Mouse (Mus musculus) heart, postnatal 36 days (tissue): ENCODE results near the gene Tnk1. TPM values are rescaled to one million over a fixed set of nuclear protein-coding genes. Genes with fewer than 3 reads are reported as not detected.
A peak's percentile ranks its signal among the peaks of the same experiment; 100 is the strongest.

Experiments
- DNase-seq, 2 experiments: peaks; one replicate each; pipeline ENCODE4 v3.0.0; 2021 to 2022
- intact Hi-C: fragments of 180-260 bp; cut with DNase I; formaldehyde crosslinking; loops from one replicate; pipeline ENCODE4 v1.15.1; 2025
- total RNA-seq, 2 experiments: library from RNA; stranded (reverse); gene quantifications; 2 replicates each; pipeline ENCODE4 v1.2.3; 2021

Gene Tnk1
- total RNA-seq = under 1 TPM; 0.08 to 0.11 TPM

DNA sequence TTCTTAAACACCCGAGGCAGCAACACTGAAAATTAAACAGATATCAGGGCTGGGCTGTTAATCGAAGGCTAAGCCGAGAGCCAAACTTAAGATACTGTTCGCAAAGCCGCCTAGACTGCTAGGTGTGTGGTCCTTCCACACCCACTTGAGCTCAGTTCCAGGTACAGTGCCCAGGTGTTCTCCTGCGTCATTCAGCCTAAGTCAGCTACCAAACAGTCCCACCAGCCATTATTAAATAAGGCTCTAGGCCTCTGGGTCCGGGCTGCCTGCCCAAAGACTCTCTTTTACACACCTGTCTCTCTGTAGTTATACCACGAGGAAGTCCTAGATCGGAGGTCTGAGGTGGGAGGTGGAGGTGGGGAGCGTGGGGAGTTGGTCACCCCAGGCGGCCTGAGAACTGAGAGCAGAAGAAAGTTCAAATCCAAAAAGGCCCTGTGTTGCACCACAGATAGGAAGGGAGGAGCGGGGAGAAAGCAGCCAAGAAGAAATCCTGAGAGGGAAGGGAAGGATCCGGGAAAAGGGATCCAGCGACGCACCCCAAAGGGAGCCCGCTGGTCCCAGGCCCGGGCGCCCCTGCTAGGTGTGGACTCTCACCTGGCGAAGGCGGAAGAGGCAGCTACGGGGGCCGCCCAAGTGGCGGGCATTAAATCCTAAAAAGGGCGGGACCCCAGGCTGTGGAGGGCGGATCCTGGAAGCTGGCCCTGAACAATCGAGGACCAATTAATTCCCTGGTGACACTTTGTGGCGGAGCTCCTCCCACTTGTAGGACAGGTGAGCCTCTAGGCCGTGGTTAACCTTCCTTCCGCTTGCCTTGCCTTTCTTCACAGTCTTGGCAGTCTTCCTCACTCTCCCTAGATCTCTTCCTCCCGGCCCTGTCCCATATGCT is at the start of gene Tnk1:
Tnk1 (minus strand) TSS at position 618 of the 886 bp plus-strand sequence.
- intact Hi-C loops = no loop called here
- no peak for DNase-seq

- DNase-seq = no peak
- intact Hi-C loops = no loop called here
Measured at GRCm38 (mm10) chr11:69904311-69904710, 45.8 kb upstream of the Tnk1 start.

- intact Hi-C loops = loop anchor here (2.0 kb wide), 1 partner anchor 16 kb away; no protein-coding TSS in a partner anchor
Measured at GRCm38 (mm10) chr11:69902972-69903371, 44.4 kb upstream of the Tnk1 start.

DNA sequence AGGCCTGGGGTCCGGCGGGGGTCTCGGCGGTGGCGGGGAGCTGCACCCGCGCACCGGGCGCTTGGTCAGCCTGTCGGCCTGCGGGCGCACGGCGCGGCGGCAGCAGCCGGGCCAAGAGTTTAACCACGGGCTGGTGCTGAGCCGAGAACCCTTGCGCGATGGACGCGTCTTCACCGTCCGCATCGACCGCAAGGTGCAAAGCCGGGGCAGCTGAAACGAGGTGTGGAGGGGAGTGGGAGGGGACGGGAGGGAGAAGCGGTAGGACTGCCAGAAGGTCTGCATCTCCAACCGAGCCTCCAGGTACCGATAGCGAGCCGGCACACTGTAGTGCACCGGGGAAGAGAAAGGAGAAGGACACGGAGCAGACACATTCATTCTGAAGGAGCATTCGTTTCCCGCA is 43.5 kb upstream of the Tnk1 start:
- no peak for DNase-seq
- intact Hi-C loops = loop anchor here (2.0 kb wide), 1 partner anchor 17 kb away; no protein-coding TSS in a partner anchor

More at GRCm38 (mm10) chr11:69902972-69903371, 44.4 kb upstream of the Tnk1 start:
- DNase-seq = no peak

GRCm38 (mm10) chr11:69901406-69901846 is 42.9 kb upstream of the Tnk1 start:
- DNase-seq = peak; percentile 91
- intact Hi-C loops = no loop called here

DNA sequence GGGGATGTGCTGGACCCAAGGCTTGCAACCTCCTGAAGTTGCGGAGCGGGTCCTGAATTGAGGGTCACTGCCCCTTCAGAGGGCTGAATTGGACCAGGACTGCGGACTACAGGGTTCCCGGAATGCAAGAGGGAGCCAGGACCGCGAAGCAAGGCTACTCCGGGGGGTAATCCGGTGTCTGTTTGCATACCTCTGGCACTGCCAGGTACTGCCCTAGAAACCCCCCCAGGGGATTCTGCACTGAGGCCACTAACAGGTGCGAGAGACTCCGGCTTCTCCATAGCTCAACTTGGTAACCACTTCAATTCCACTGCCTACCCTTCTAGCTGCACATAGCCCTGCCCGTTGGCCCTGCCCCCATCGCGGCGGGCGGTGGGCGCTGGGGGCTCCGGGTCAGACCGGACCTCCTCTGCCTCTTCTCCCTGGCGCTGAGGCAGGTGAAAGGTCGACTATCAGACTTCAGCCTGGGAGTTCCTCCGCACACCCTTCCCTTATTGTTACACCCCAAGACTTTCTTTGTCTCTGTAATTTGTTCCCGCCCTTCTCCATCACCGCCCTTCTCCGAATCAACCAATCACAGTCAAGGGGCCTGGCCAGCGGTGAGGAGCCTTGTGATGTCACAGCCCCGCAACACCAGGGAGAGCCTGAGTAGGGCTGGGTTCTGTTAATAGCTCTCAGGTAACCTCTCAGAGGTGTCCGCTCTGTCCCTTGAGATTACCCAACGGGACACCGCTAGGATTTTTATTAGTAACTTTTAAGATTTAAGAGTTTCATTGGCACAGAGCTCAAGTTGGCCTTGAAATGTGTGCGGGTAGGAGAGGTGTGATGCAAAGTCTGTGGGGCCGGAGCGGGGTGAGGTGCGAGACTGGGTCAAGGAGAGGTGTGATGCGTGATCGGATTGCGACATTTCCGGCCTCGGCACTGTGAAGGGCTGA is 42.2 kb upstream of the Tnk1 start, which contains the start of the genes 2810408A11Rik and Neurl4:
2810408A11Rik (minus strand) TSS at position 517 of the 935 bp plus-strand sequence.
Neurl4 (plus strand) TSS at position 602 of the 935 bp plus-strand sequence.
- intact Hi-C loops = no loop called here
- DNase-seq = peak; percentile 83 to 86

DNA sequence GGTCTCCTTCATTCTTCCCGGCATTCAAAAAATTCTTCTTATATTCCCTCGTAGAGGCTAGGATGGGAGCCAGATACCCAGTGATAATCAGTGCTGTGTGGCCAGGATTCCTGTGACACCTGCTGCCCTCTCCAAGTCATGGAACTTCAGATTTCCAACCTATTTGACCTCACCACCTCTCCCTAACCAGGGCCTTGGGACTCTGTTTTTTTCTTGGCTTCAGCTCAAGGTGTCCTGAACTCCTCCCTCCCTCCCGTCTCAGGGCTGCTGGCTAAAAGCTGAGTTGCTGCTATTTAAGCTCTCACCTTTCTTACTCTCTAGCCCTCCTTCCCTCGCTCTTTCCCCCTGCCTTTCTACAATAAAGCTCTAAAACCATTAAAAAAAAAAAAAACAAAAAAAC is 41.3 kb upstream of the Tnk1 start:
- intact Hi-C loops = no loop called here
- DNase-seq = no peak

GRCm38 (mm10) chr11:69895291-69895690 is 36.8 kb upstream of the Tnk1 start, which contains the start of gene Acap1:
Gene Acap1 (minus strand): TSS chr11:69895539.
- DNase-seq = no peak
- intact Hi-C loops = no loop called here

- DNase-seq = no peak
- intact Hi-C loops = no loop called here
Measured at GRCm38 (mm10) chr11:69894671-69895070, 36.1 kb upstream of the Tnk1 start.

DNA sequence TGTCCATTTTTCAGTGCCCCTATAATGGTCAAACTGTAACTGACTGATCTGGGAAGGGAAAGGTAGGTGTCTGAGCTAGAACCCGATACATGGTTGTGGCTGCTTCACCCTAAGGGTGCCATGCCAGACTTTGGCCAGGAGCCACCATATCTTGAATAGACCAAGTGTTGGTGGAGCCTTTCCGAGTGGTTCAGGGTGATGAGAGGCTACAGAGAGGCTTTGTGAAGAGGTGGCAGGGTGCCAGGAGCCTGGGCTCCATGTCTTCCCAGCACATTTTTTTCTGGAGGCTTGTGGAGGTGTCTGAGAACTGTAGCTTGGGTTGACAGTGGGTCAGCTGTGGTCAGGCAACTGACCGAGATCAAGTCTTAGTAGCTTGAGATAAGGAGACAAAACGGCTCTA is 33.0 kb upstream of the Tnk1 start:
- no peak for DNase-seq
- intact Hi-C loops = no loop called here

GRCm38 (mm10) chr11:69886907-69887635 is 28.5 kb upstream of the Tnk1 start:
- intact Hi-C loops = no loop called here

DNA sequence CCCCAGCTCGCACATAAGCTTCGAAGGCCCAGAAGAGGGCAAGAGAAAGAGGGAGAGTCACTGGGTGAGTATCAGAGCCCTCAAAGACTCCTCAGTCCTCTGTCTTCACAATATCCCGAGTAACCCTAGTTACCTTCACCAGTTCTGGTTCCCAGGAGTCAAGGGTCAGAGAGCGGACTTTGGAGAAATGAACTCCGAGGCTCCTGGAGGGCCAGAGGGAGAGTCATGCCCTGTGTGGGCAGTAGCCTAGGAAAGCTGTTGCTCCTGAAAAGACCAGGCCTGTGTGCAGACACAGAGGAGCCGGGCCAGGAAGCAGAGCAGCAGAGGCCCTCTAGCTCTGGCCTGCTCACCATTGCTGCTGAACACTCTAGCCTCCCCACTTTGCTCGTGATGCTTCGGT is 26.1 kb upstream of the Tnk1 start:
- DNase-seq = no peak
- intact Hi-C loops = no loop called here

More at GRCm38 (mm10) chr11:69886907-69887635, 28.5 kb upstream of the Tnk1 start:
- DNase-seq = no peak

DNA sequence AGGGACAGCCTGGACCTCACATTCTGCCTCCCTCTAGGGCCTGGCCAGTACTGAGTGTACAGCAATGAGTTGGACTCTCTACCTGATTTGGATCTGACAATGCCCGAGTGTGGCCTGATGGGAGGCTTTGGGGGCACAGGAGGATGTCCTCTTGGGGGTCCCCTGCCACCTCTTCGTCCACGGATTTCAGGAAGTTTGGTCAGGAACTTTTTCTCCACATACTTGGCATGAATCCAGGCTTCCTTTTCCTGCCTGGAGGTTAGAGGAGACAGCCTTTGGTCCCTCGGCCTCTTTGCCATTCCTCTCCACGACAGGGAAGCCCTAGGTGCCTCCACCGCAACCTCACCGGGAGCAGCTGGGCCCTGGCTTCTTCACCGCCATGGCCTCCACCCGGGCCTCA is 25.7 kb upstream of the Tnk1 start:
- intact Hi-C loops = no loop called here
- DNase-seq = no peak

DNA sequence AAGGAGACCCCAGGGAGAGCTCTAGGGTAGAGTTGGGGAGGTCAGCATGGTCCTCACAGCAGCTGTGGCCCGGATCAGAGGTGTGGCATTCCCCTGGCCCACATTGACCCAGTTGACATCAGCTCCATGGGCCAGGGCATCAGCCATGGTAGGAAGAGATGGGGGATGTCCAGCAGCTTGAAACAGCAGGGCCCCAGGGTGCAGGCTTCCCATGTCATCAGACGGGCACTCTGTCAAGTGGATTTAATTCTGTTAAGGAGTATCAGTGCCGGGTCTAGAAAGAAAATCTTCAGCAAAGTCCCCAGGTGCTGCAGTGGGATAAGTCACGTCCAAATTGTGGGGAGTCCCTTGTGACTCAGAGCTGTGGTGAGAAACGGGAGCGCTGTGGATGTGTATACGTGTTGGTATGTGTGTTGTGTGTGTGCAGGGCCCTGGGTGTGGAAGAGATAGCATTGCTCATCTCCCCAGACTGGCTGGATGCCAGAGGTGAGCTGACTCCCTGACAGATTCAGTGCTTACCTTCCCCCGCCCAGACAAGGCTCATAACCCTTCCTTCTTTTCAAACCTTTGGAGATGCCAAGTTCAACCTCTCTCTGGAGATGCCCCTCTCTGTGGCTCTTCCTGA is 25.1 kb upstream of the Tnk1 start:
- intact Hi-C loops = no loop called here
- no peak for DNase-seq

- intact Hi-C loops = no loop called here
- no peak for DNase-seq
Measured at GRCm38 (mm10) chr11:69883066-69883465, 24.5 kb upstream of the Tnk1 start.

DNA sequence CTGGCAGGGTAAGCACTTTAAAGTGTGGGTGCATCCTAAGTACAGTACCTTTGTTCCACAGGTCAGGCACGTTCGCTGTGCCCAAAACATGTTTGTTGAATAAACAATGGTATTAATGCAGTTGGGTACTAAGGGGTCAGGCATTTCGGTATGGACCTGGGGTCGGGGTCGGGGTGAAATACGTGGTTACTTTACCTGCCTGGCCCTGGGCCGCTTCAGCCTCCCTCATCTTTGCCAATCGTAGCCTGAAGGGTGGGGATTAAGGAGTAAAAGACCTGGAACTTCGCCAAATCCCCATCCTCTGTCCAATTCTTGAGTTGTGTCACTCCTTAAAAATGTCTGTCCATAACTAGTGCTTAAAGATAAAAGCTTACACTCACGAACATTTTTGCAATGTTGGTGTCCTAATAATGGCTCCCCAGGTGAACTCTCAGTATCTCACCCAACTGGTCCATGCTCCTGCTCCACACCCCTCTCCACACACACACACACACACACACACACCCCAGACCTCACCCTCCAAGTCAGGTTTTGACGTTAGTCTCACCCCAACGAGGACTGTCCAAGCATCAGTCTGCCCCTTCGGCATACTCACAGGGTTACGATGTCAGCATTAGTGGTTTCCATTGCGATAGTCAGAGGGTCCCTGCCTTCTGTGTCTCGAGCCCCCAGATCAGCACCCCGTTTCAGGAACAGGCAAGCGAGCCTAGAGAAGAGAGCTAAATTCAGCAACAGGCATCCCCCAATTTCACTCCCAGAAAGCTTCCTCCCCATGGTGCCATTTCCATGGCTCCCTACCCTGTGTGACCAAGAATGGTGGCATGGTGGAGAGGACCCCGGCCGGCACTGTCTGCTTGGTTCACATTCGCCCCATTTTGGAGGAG is 23.5 kb upstream of the Tnk1 start:
- intact Hi-C loops = loop anchor here (2.0 kb wide), 2 partner anchors 39 to 123 kb away; partner anchors contain the start of genes Eif5a and Polr2a

GRCm38 (mm10) chr11:69880853-69881603 is 22.5 kb upstream of the Tnk1 start, which contains the start of gene Kctd11:
Gene Kctd11 (minus strand): TSS chr11:69881406.
- DNase-seq = peak; percentile 92 to 93
- intact Hi-C loops = loop anchor here (2.0 kb wide), 2 partner anchors 40 to 122 kb away; partner anchors contain the start of genes Eif5a and Polr2a

More for the DNA sequence above, 23.5 kb upstream of the Tnk1 start:
- DNase-seq = no peak

DNA sequence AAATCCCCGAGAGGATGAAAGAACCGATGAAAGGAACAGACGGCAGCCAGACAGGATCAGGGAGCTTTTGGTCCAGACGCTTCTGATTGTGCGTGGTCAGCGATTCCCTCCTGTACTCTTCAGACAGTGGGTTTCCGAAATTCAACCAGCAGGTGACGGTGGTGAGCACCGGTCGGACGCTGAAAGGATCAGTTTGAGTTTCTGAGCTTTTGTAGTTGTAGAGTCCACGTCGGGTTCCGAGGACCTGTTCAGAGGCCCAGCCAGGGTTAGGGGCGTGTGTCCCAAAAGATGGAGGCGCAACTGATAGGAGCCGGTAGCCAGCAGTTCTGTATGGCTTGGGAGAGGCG is 21.9 kb upstream of the Tnk1 start:
- intact Hi-C loops = loop anchor here (2.0 kb wide), 2 partner anchors 40 to 122 kb away; partner anchors contain the start of genes Eif5a and Polr2a
- no peak for DNase-seq
